Mouse (Mus musculus) neural tube, embryonic 15.5 days (tissue): ENCODE measurements around the gene Spata21. TPM values are rescaled to one million over a fixed set of nuclear protein-coding genes. Genes with fewer than 3 reads are reported as not detected.

Source experiments
- ATAC-seq: fragments of 200-750 bp; cut with Nextera tagmentation; 2 replicates; pipeline ENCODE4 v1.8.0; 2017; ENCODE audit warnings: mild to moderate bottlenecking, moderate TSS enrichment, moderate library complexity; ENCODE audit not compliant: low FRiP score
- H3K27ac ChIP-seq: fragments of 300-500 bp; sonication (generic); replicated peaks from 2 replicates; pipeline ENCODE4 v1.5.1; 2015; ENCODE audit warnings: mild to moderate bottlenecking, inconsistent platforms
- H3K27me3 ChIP-seq: fragments of 300-500 bp; sonication (generic); replicated peaks from 2 replicates; pipeline ENCODE4 v1.6.1; 2015; ENCODE audit warnings: inconsistent platforms
- H3K36me3 ChIP-seq: fragments of 300-500 bp; sonication (generic); 2 replicates; pipeline ENCODE4 v1.6.1; 2015; ENCODE audit warnings: inconsistent platforms
- H3K4me1 ChIP-seq: fragments of 300-500 bp; sonication (generic); 2 replicates; pipeline ENCODE4 v1.6.1; 2015; ENCODE audit warnings: inconsistent platforms
- H3K4me2 ChIP-seq: fragments of 300-500 bp; sonication (generic); 2 replicates; pipeline ENCODE4 v1.6.1; 2015; ENCODE audit warnings: inconsistent platforms, mild to moderate bottlenecking, moderate library complexity
- H3K4me3 ChIP-seq: fragments of 300-500 bp; sonication (generic); replicated peaks from 2 replicates; pipeline ENCODE4 v1.5.1; 2015; ENCODE audit warnings: mild to moderate bottlenecking, inconsistent platforms
- H3K9ac ChIP-seq: fragments of 300-500 bp; sonication (generic); replicated peaks from 2 replicates; pipeline ENCODE4 v1.6.1; 2015; ENCODE audit warnings: mild to moderate bottlenecking, inconsistent platforms
- H3K9me3 ChIP-seq: fragments of 300-500 bp; sonication (generic); replicated peaks from 2 replicates; pipeline ENCODE4 v1.6.1; 2016; ENCODE audit warnings: inconsistent platforms
- WGBS: fragments of 180-500 bp; shearing (Covaris S2); methylation state at CpG from one replicate; pipeline ENCODE4 v1.1.7; 2015; ENCODE audit warnings: mixed read lengths; 5-methylcytosine and 5-hydroxymethylcytosine counted together
- polyA plus RNA-seq: library from polyadenylated mRNA; unstranded; fragments of >200 nt; fragmentation: Nextera tagmentation; extraction: Ambion mirVana; gene quantifications from 2 replicates; pipeline ENCODE4 v1.2.1, GENCODE M21; 2015

The Spata21 gene
- polyA plus RNA-seq, 1 experiment from 2014 or later, result 0.55 TPM

- H3K27ac ChIP-seq, result peak within 1 kb of the TSS; percentile 95
- WGBS, result under 1% methylated on average over 68 of the region's 77 CpGs
- no peaks in the 10 kb centered on the region for H3K27me3 ChIP-seq
- peak within 1 kb of the TSS; percentile 60 for H3K4me3 ChIP-seq
- H3K36me3 ChIP-seq, result peaks cover 5% of the 10 kb centered on the region
- ATAC-seq, result peak; percentile 94
- H3K9me3 ChIP-seq, result no peaks in the 10 kb centered on the region
- peaks cover 21% of the 10 kb centered on the region for H3K4me1 ChIP-seq
- peak within 1 kb of the TSS; percentile 71 for H3K9ac ChIP-seq
- peak within 1 kb of the TSS; percentile 70 for H3K4me2 ChIP-seq
Measured at GRCm38 (mm10) chr4:141060426-141061301, 27.5 kb upstream of the Spata21 start, which contains the start of gene Crocc. Gene Crocc, minus strand, starts transcription at chr4:141060550.

- H3K4me1 ChIP-seq, result peaks cover 29% of the 10 kb centered on the region
- H3K27ac ChIP-seq, result no peak overlapping the region
- no peak overlapping the region for H3K4me3 ChIP-seq
- no peaks in the 10 kb centered on the region for H3K9me3 ChIP-seq
- H3K27me3 ChIP-seq, result no peaks in the 10 kb centered on the region
- H3K9ac ChIP-seq, result no peak overlapping the region
- 88% methylated on average over 4 of the region's 4 CpGs for WGBS
- no peak overlapping the region for H3K4me2 ChIP-seq
- H3K36me3 ChIP-seq, result peaks cover 37% of the 10 kb centered on the region
- no peak for ATAC-seq
Measured at GRCm38 (mm10) chr4:141064104-141064659, 24.0 kb upstream of the Spata21 start.

- ATAC-seq, result no peak
- H3K9me3 ChIP-seq, result no peaks in the 10 kb centered on the region
- WGBS, result 6% methylated on average over 8 of the region's 8 CpGs
- H3K4me1 ChIP-seq, result peaks cover 22% of the 10 kb centered on the region
- no peak overlapping the region for H3K4me3 ChIP-seq
- H3K36me3 ChIP-seq, result peaks cover 46% of the 10 kb centered on the region
- H3K27ac ChIP-seq, result no peak overlapping the region
- H3K9ac ChIP-seq, result no peak overlapping the region
- no peak overlapping the region for H3K4me2 ChIP-seq
- no peaks in the 10 kb centered on the region for H3K27me3 ChIP-seq
Measured at GRCm38 (mm10) chr4:141065123-141065522, 23.0 kb upstream of the Spata21 start.

GRCm38 (mm10) chr4:141066709-141067515 is 21.2 kb upstream of the Spata21 start:
- no peak for ATAC-seq
- Histone ChIP-seq H3K27ac (peak overlapping the region; percentile 33; the same call in 1 of the 2 replicates), H3K4me3 (no peak overlapping the region)

GRCm38 (mm10) chr4:141067516-141068046 is 20.6 kb upstream of the Spata21 start:
- H3K4me1 ChIP-seq, result peaks cover 15% of the 10 kb centered on the region
- no peak for ATAC-seq
- H3K36me3 ChIP-seq, result peaks cover 70% of the 10 kb centered on the region
- no peaks in the 10 kb centered on the region for H3K27me3 ChIP-seq
- H3K4me3 ChIP-seq, result no peak overlapping the region
- H3K9ac ChIP-seq, result peak overlapping the region; percentile 23; the same call in 1 of the 2 replicates
- 88% methylated on average over 9 of the region's 9 CpGs for WGBS
- H3K9me3 ChIP-seq, result no peaks in the 10 kb centered on the region
- H3K27ac ChIP-seq, result no peak overlapping the region; the same call in 1 of the 2 replicates
- no peak overlapping the region for H3K4me2 ChIP-seq

More at GRCm38 (mm10) chr4:141066709-141067515, 21.2 kb upstream of the Spata21 start:
- peaks cover 63% of the 10 kb centered on the region for H3K36me3 ChIP-seq
- 71% methylated on average over 12 of the region's 12 CpGs for WGBS
- no peak overlapping the region for H3K4me2 ChIP-seq
- H3K4me1 ChIP-seq, result peaks cover 15% of the 10 kb centered on the region
- H3K9ac ChIP-seq, result 0 out of 2 replicates have a peak overlapping the region, but pooled peaks have one; percentile 23
- no peaks in the 10 kb centered on the region for H3K27me3 ChIP-seq
- H3K9me3 ChIP-seq, result no peaks in the 10 kb centered on the region

GRCm38 (mm10) chr4:141068655-141069054 is 19.5 kb upstream of the Spata21 start:
- H3K27ac ChIP-seq, result no peak overlapping the region
- H3K4me1 ChIP-seq, result peaks cover 20% of the 10 kb centered on the region
- H3K27me3 ChIP-seq, result no peaks in the 10 kb centered on the region
- H3K9me3 ChIP-seq, result no peaks in the 10 kb centered on the region
- H3K36me3 ChIP-seq, result peaks cover 80% of the 10 kb centered on the region
- no peak overlapping the region for H3K4me3 ChIP-seq
- ATAC-seq, result no peak
- 97% methylated on average over 8 of the region's 8 CpGs for WGBS
- H3K9ac ChIP-seq, result no peak overlapping the region
- no peak overlapping the region for H3K4me2 ChIP-seq

- Histone ChIP-seq H3K27me3 (no peaks in the 10 kb centered on the region), H3K4me3 (no peak overlapping the region), H3K9me3 (no peaks in the 10 kb centered on the region), H3K36me3 (peaks cover 81% of the 10 kb centered on the region), H3K4me2 (no peak overlapping the region), H3K27ac (no peak overlapping the region), H3K9ac (peak overlapping the region; percentile 30; the same call in 1 of the 2 replicates), H3K4me1 (peaks cover 26% of the 10 kb centered on the region)
- ATAC-seq, result no peak
- 67% methylated on average over 4 of the region's 4 CpGs for WGBS
Measured at GRCm38 (mm10) chr4:141069731-141070130, 18.4 kb upstream of the Spata21 start.

GRCm38 (mm10) chr4:141072502-141072901 is 15.6 kb upstream of the Spata21 start:
- H3K4me3 ChIP-seq, result no peak overlapping the region
- ATAC-seq, result no peak
- no peak overlapping the region for H3K4me2 ChIP-seq
- 94% methylated on average over 11 of the region's 11 CpGs for WGBS
- H3K4me1 ChIP-seq, result peaks cover 35% of the 10 kb centered on the region
- H3K27ac ChIP-seq, result no peak overlapping the region
- H3K9me3 ChIP-seq, result no peaks in the 10 kb centered on the region
- H3K27me3 ChIP-seq, result no peaks in the 10 kb centered on the region
- no peak overlapping the region for H3K9ac ChIP-seq
- H3K36me3 ChIP-seq, result peaks cover 61% of the 10 kb centered on the region

GRCm38 (mm10) chr4:141073661-141074060 is 14.5 kb upstream of the Spata21 start:
- no peak for ATAC-seq
- H3K27ac ChIP-seq, result no peak overlapping the region
- no peak overlapping the region for H3K4me2 ChIP-seq
- no peaks in the 10 kb centered on the region for H3K9me3 ChIP-seq
- no peaks in the 10 kb centered on the region for H3K27me3 ChIP-seq
- no peak overlapping the region for H3K9ac ChIP-seq
- H3K4me3 ChIP-seq, result no peak overlapping the region
- WGBS, result 83% methylated on average over 9 of the region's 9 CpGs
- peaks cover 49% of the 10 kb centered on the region for H3K36me3 ChIP-seq
- peaks cover 32% of the 10 kb centered on the region for H3K4me1 ChIP-seq

GRCm38 (mm10) chr4:141074109-141074508 is 14.0 kb upstream of the Spata21 start:
- no peak overlapping the region for H3K4me3 ChIP-seq
- no peak overlapping the region for H3K4me2 ChIP-seq
- peaks cover 45% of the 10 kb centered on the region for H3K36me3 ChIP-seq
- no peaks in the 10 kb centered on the region for H3K27me3 ChIP-seq
- no peak overlapping the region for H3K27ac ChIP-seq
- H3K9ac ChIP-seq, result no peak overlapping the region
- WGBS, result 92% methylated on average over 4 of the region's 4 CpGs
- no peak for ATAC-seq
- H3K4me1 ChIP-seq, result peaks cover 32% of the 10 kb centered on the region
- H3K9me3 ChIP-seq, result no peaks in the 10 kb centered on the region
